Mouse (Mus musculus): ENCODE results near the gene Mkrn1.
"Not testable (repeated sequence)": the region's sequence is repeated elsewhere in the genome, so short reads cannot be mapped to it uniquely, and the experiment has no call there.

Mkrn1 gene

DNA sequence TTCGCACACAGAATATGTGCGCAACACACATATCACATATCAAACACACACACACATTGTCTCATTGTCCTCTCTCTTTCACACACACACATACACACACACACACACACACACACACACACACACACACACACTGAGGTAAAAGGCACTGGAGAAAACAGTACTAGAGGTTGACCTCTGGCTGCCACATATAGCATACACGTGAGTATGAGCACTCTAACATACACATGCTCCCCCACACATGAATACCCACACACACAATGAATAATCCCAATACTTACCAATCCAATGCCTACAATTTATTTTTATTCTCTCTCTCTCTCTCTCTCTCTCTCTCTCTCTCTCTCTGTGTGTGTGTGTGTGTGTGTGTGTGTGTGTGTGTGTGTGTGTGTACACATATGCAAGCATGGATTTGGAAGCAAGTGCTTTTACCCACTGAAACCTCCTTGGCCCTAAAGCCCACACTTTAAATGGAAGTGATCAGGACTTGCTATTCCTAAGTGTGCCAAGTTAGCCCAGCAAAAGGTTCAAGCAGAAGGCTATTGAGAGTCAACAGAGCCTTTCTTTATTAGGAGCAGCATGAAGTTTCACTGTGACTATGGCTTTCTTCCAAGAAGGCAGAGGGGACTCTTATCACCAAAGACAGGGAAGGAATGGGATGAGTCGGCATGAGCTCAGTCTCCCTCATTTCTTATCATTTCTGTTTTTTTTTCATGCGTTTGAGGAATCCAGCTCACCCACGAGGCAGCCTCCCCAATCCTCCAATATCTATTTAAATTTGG lies 8.9 kb upstream of the Mkrn1 start:
- no peak for DNase-seq

DNA sequence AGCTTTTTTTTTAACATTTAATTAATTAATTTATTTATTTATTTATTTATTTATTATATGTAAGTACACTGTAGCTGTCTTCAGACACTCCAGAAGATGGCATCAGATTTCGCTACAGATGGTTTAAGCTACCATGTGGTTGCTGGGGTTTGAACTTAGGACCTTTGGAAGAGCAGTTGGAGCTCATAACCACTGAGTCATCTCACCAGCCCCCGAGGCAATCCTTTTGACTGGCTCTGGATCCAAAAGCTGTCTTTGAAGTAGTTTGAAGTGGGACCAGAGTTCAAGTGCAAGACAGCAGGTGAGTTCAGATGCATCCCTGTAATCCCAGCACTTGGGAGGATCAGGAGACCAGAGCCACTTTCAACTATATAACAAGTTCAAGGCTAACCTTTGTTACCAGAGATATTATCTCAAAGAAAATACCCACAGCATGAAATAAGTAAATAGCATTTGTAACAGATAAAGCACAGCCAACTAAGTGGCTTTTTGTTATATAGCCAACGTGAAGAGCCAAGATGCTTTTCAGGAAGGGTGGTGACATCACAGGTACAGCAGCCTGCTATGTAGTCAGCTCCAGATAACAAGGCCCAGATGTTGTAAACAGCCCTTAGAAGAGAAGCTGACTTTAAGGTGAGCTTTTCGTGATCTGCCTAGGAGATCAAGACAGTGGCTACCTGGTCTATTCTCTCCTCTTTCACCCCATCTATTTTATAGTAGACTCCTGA lies 7.2 kb upstream of the Mkrn1 start:
- no peak for DNase-seq

DNA sequence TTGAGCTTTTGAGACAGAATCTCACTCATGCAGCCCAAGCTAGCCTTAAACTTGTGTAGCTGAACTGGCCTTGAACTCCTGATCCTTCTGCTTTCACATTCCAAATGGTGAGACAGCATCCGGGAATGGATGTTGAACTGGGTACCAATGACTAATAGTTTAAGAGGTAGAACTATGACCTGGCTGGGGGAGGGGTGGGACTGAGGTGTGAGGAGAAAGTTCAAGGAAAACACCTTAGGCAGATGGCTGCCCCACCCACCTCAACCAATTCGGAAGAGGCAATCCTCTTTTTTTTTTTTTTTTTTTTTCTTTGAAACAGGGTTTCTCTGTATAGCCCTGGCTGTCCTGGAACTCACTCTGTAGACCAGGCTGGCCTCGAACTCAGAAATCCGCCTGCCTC lies 6.5 kb upstream of the Mkrn1 start:
- DNase-seq = no peak

DNA sequence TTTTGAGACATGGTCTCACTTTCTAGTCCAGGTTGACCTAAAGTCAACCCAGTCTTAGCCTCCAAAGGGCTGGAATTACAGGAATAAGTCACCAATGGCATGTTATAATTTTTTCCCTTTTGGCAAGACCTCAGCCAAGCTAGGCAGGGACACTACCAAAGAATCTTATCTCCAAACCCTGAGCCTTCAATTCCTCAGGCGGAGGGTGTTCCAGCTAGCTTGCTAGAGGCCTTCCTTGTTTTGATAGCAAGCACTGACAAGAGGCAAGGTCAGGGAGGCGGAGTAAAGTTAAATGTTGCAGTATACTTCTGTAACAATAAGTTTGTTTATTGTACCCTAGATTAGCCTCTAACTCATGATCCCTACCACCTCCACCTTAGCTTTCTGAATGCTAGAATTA lies 4.9 kb upstream of the Mkrn1 start:
- DNase-seq = no peak

DNA sequence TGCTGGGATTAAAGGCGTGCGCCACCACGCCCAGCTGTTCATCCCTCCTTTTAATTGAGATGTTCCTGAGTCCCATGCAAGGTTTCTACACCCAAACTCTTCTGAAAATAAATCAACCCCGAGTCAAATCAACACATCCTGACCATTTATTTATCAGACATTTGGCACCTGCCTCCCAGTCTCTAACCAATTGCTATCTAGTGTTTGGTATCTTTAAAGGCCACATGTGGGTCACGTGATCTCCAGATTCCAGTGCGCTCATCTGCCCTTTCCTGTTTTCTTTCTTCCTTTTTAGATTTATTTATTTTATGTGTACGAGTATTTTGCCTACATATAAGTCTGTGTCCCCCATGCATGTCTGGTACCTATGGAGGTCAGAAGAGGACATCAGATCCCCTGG lies 3.4 kb upstream of the Mkrn1 start:
- DNase-seq = no peak

DNA sequence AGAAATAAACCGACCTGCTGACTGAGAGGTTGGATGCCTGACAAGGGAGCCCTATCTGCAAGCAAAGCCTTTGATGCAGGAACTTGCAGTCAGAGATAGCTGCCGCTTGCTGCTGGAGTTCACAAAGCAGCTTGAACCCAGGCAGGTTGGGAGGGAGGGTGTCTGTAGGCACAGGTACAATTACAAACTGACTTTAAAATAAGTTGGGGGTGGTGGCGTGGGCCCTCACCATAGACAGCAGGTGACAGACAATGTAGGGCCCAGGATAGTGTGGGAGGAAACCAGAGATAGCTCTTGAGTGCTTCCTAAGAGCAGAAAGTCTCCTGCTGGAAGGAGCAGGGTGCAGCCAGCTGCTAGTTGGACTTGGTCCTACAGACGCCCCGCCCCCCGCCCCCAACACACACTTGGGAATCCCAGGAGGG lies 2.9 kb upstream of the Mkrn1 start:
- no peak for DNase-seq

DNA sequence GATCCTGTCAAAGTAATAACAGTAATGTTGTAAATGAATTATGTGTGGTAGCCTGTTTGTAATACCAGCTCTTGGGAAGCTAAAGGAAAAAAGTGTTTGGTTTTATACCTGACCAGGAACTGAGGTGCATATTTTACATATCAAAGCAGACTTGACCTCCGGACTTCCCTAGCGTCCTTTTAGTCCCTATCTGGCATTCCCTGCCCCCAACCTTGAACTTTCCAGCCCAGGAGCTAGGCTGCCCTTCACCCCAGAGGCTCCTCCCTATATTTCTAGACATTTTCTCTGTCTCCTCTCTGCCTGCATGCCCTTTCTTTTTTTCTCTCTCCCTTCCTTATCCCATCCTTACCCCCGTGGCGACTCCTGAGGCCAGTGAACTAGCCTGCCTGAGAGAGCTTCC lies 605 bp upstream of the Mkrn1 start:
- no peak for DNase-seq

DNA sequence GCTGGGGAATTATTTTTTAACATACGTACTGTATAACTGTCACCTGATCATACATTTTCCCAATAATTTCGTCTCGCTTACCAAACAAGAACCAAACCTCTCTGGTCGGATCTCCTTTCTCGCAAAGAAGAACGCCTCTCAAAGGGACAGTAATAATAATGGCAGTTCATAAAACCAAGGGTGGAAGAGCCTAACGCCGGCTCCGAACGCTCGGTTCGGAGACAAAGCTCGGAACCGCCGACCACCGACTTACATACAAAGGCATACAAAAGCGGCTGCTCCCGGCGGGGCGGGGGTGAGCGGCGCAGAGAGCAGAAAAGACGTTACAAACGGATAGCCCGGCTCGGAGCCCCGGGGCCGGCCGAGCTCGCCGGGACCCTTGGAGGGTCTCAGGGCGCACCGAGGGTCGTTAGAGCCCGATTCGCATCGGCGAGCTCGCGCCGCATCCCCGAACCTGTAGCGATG lies 844 bp downstream of the Mkrn1 start:
- no peak for DNase-seq

DNA sequence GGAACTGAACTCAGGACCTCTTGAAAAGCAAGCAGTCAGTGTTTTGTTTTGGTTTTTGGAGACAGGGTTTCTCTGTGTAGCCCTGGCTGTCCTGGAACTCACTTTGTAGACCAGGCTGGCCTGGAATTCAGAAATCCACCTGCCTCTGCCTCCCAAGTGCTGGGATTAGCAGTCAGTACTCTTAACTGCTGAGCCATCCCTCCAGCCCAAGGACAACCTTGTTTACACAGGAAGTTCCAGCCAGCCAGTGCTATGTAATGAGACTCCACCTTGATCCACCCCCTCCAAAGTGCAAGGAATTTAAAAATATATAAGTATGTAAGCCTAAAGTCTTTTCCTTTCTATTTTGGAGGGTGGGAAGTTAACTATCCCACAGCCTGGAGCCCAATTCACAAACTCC lies 3.6 kb downstream of the Mkrn1 start:
- DNase-seq = not testable (repeated sequence)

DNA sequence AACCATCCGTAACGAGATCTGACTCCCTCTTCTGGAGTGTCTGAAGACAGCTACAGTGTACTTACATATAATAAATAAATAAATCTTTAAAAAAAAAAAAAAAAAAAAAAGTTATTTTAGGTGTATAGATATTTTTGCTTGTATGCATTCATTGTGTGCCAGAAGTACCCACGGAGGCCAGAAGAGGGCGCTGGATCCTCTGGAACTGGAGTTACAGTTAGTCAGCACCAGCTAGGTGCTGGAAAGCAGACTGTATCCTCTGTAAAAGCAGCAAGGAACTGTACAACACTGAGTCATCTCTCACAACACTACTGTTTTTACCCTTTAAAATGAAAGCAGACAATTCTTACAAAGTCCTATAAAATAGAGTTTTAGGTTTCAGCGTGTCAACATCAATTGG lies 4.5 kb downstream of the Mkrn1 start:
- peak; percentile 84 for DNase-seq

DNA sequence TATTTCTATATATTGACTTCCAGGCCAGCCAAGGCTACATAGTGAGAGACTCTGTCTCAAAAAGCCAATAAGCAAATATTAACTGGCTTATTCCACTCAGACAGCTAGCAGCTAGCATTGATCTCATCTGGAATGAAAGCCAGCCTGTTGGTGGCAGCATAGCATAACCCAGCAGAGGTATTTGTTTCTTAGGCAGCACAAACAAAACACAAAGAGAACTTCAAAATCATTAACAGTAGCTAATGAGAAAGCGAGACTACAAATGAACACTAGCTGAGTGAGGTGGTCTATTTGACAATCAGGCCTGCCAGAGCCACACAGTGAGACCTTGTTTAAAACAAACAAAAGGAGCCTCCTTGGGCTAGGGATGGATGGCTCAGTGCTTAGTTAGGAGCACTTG lies 6.2 kb downstream of the Mkrn1 start:
- DNase-seq = no peak

DNA sequence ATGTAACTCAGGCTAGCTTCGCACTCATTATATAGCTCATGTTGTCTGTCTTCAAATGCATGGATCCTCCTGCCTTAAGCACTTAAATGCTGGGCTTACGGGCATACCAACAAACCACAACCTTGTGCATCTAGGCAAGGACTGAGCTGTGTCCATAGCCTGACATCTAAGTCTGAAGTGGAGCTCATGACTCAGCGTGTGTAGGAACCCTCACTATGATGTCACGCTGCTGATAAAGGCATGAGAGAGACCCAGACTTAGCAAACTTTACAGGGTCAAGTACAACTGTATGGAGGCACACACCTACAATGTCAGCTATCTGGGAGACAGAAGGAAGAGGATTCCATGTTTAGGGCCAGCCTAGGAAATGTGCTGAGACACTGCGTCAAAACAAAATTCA lies 13.8 kb downstream of the Mkrn1 start:
- DNase-seq = no peak

DNA sequence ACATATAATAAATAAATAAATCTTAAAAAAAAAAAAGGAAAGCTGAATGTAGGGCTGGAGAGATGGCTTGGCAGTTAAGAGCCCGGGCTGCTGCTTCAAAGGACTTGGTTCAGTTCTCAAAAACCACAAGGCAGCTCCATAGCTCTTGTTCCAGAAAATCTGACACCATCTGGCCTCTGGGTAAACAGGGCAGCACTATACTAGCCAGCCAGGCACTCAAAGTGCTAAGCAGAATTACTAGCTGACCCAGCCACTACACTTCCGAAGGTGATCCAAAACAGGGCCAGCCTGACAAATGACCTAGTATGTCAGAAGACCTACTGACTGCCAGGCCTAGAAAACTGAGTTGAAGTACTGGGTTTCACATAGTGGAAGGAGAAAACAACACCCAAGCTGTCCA lies 17.1 kb downstream of the Mkrn1 start:
- no peak for DNase-seq

DNA sequence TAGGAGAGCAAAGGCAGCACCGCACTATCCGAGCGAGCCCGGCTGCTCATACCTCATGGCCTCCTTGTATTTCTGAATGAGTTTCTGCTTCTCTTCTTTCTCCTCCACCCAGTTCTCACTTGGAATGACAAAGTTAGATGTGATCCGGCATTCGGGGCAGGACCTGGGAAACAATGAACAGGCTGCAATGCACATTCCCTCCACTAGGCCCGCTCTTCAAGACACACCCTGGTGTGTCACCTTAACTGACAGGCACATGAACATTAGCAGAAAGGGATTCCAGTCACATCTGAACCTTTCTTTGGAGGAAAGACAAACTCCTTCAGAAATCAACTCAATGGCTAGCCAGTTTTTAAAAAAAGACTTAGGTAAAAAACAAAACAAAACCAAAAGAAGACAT lies 19.9 kb downstream of the Mkrn1 start:
- DNase-seq = no peak

DNA sequence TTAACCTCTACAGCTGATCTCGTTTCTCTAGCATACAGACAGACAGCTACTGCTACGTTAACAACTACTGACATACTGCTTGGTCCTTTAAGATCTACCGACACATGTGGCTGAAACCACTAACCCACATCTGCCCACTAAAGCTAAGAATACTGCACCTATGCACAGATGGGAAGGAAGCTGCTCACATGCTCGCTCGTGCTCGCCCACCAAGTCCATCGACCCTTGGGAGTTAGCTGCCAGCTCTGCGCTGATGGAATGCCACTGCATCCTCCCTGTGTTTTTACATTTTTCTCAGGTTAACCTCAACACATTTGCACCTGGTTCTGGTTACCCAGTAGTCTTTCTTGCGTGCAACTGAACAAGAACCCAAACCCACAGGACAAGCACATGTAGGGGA lies 21.9 kb downstream of the Mkrn1 start:
- no peak for DNase-seq

DNA sequence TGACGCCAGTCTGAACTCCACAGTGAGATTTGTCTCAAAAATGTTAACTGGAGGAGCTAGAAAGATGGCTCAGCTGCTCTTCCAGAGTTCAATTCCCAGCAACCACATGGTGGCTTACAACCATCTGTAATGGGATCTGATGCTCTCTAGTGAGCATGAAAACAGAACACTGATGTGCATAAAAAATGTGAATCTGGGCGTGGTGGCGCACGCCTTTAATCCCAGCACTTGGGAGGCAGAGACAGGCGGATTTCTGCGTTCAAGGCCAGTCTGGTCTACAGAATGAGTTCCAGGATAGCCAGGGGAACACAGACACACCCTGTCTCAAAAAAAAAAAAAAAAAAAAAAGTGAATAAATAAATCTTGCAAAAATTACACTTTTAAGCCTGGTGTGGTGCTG lies 23.2 kb downstream of the Mkrn1 start:
- no peak for DNase-seq

DNA sequence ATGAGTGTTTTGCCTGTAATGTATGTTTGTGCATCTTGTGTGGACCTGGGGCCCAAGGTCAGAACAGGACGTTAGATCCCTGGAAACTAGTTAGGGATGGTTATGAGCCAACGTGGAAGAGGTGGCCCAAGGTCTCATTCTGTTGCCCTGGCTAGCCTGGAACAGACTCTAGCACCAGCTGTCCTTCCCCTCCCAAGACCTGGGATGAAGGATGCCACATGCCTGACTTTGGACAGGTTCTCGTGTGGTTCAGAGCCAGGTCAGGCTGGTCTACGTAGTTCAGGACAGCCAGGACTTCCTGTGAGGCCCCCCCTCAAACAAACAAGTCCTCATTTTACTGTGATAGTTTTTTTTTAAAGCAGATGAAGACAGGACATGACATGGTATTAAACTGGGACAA lies 24.3 kb downstream of the Mkrn1 start:
- no peak for DNase-seq

DNA sequence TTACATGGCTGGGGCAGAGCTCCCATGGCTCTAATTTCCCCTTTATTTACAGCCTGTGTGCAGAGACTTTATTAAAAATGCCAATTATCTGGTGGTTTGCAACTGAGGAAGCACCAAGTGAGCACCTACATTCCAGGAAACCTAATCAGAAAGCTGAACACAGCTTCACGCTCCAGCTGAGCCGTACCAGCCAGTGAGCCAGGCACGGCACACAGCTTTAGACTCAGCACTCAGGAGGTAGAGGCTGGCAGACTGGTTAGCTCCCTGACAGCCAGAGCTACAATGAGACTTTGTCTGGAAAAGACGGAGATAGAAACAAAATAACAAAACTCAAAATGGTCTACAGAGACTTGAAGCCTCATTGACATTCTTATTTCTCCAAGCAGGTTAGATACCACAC lies 24.8 kb downstream of the Mkrn1 start:
- no peak for DNase-seq

DNA sequence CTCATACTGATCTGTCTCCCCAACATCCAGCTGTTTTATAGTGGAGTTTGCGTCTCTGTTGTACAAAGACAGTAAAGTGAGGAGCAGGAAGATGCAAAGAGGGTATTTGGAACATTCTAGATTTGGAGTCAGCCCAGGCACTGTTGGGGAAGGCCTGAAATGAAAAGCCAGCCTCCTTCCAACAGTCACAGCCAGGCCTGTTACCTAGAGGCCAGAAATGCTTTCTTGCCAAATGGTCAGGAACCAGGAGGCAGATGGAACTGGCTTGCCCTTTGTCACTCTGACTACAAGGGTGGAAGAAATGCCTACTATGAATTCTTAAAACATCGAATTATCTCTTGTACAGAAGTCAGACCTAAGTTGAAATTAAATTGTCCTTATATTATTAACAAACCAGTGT lies 30.3 kb downstream of the Mkrn1 start:
- DNase-seq = no peak

DNA sequence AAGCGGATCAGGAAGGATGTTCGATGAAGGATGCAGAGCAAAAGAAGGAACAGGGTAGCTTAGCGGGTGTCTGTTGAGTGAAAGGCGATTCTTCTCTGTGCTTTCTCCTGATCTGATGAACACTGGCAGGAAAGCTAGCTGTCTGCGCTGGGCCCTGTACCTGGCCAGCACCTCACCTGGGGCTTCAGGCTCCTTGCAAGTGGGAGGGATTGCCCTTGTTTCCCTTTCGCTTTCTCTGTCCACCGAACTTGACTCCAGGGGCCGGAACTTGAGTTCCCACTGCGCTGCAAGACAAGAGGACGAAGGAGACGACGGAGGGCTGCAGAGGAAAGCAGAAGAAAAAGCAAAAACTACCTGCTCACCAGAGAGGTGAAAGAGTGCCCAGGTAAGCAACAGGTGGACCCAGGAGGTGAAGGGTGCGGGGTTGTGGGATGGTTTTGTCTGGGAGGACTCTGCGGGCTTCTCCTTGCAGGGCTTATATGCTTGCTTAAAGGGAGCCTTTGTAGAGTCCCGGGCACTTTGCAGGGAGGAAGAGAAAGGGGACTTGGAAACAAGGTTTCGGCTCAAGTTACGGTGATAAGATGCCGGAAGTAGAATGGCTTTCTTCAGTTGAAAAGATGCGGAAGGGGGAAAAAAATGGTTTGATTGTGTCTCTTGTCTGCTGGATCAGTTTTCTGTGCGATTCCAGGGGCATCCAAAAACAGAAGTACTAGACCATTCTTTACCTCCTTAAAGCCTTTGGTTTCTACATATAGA lies 39.0 kb downstream of the Mkrn1 start, which contains the start of gene Rab19:
Gene Rab19 (plus strand): TSS at position 51 of the 756 bp plus-strand sequence.
- DNase-seq = no peak

DNA sequence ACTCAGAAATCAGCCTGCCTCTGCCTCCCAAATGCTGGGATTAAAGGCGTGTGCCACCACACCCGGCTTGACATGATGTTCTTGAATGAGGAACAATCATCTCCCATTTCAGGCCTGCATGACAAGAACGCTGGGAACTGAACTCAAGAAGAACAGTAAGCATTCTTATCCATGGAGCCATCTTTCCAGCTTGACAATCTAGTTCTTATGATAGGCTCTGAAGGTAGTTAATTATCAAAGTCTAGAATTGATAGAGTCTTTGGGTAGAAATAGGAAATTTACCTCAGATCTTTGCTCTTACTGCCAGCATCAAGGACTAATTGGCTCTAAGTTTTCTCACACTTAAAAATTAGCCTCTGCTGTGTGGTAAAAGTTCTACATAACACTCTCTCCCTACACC lies 40.0 kb downstream of the Mkrn1 start:
- no peak for DNase-seq

DNA sequence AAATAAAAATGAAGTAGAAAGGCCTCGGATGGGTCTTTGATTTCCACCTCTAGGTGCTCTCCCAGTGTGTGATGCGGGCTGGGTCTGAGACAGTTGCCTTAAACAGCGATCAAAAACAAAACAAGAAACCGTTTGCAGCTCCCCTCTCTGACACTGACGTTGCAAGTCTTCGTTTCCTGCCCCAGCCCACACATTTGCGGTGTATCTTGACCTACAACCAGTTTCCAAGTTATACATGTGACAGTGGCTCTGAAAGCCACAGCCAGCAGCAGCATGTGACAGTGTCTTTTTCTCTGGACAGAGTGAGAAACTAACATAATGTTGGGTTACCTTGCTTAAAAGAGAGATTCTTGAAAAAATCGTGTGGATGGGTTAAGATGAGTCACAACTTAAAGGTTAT lies 40.5 kb downstream of the Mkrn1 start:
- DNase-seq = no peak

DNA sequence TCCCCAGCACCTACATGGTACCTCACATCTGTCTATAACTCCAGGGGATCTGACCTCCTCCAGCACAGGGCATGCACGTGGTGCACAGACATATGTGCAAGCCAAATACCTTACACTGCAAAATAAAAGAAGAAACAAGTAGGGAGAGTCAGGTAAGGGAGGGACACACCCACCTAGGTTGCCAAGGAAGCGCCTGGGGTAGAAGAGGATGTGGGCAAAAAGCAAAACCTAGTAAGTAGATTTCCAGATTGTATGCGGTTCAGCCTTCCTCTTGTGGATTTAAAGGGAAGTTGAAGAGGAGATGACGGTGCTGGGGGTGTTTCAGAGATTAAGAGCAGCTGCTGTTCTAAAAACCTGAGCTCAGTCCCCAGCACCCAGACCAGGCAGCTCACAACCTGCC lies 41.0 kb downstream of the Mkrn1 start:
- DNase-seq = no peak
